Mouse (Mus musculus) small intestine, adult 2 months (tissue): ENCODE data around the gene Oprl1.

Experiments used
- CTCF ChIP-seq: fragments of 200-500 bp; IDR thresholded peaks from 2 replicates; pipeline ENCODE4 v1.5.1; 2012; ENCODE audit warnings: low read depth, mild to moderate bottlenecking, control low read depth, inconsistent platforms, low read length, moderate library complexity, mixed read lengths; ENCODE audit not compliant: insufficient replicate concordance, insufficient read length; ENCODE audit errors: extremely low read depth
- POLR2A ChIP-seq: fragments of 200-500 bp; IDR thresholded peaks from 2 replicates; pipeline ENCODE4 v1.6.1; 2012; ENCODE audit warnings: low read depth, mild to moderate bottlenecking, control low read depth, inconsistent platforms, low read length, moderate library complexity

DNA sequence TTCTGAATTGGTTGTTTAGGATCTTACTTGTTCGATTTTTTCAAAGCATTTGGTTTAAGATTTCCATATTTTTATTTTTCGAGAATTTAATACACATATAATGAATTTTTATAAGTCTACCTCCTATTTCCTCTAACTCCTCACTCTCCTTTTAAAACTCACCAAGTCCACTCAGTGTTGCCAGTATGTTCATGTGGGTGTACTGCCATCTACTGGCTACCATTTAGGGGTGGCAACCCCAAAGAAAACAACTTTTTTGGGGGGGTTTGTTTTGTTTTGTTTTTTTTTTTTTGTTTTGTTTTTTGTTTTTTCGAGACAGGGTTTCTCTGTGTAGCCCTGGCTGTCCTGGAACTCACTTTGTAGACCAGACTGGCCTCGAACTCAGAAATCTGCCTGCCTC, 8.1 kb upstream of the Oprl1 start:
- TF ChIP-seq CTCF (no peak), POLR2A (no peak)
